Mouse (Mus musculus): ENCODE results near the gene Gm21913. TPM values are rescaled to one million over a fixed set of nuclear protein-coding genes. Genes with fewer than 3 reads are reported as not detected.
"Not testable (repeated sequence)": the region's sequence is repeated elsewhere in the genome, so short reads cannot be mapped to it uniquely, and the experiment has no call there.

Gene Gm21913
- not detected in 2 replicates for polyA plus RNA-seq (2012; rRNA removed)

DNA sequence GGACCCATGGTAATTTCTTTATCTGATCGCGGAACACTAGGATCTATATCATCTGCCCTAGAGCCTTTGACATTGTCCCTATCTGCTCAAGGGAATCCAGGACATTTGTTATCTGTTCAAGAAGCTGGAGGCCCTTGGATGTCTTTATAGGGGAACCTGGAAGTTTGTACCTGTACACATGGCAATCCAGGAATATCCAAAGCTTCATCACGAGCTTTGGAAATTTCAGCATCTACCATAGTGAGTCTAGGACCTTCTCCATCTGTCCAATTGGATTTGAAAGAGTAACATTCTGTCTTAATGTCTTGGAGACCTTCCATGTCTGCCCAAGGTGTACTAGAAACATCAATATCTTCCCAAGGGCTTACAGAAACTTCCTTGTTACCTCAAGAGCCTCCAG is at the start of gene Gm21913:
TSS of gene Gm21913 (plus strand) at position 301 of the 400 bp plus-strand sequence.
- DNase-seq (ENCODE audit: low read depth), result not testable (repeated sequence)

Other genes with a start within 250 kb of the Gm21913 start
- not detected in 2 replicates for gene Gm29110, start 153.4 kb upstream of the Gm21913 start, polyA plus RNA-seq (2012; rRNA removed)

All from gonadal fat pad, adult 2 months (tissue).